ENCODE assay signal across 10 mouse cellular contexts in genomic region chr5:116083081-116083480, GRCm38 (mm10). TPM values are rescaled to one million over a fixed set of nuclear protein-coding genes. Genes with fewer than 3 reads are reported as not detected.
DNase-seq lines count a peak whose midpoint lies in the region; ATAC-seq and TF ChIP-seq lines count a peak whose summit lies in the region.
"Had no signal": no experiment of that assay in that cellular context is flagged by ENCODE, and none has a peak within 500 bp of the region (broad histone marks: within the 10 kb centered on the region; RNA-seq: fewer than 3 reads in every experiment).

Gene Tmem233, minus strand, starts transcription at chr5:116083244.

- H3K9me3 ChIP-seq in lung, embryonic 16.5 days (ENCODE audit: control insufficient read depth, low read length) = no peaks in the 10 kb centered on the region
- H3K9me3 ChIP-seq in limb, embryonic 10.5 days (replicated peaks) = no peaks in the 10 kb centered on the region

- no peak for ATAC-seq in lung, embryonic 16.5 days (ENCODE audit: low read depth)
- ATAC-seq: forebrain, embryonic 16.5 days had no signal

- H3K4me3 ChIP-seq in lung, embryonic 16.5 days (ENCODE audit: low read length) = no peak within 1 kb of the TSS; the same call in 1 of the 2 replicates
- H3K4me3 ChIP-seq in limb, embryonic 10.5 days = 0 out of 2 replicates have a peak within 1 kb of the TSS, but pooled peaks have one; percentile 1
- H3K4me3 ChIP-seq in left cerebral cortex, adult 2 months = no peak within 1 kb of the TSS

- intact Hi-C loops in left cerebral cortex, adult 2 months (cut with DNase I) = loop anchor here (10.0 kb wide), 1 partner anchor 62 kb away; no protein-coding TSS in a partner anchor

- WGBS in lung, embryonic 16.5 days = 10% methylated on average over 17 of the region's 17 CpGs
- 12% methylated on average over 17 of the region's 17 CpGs for WGBS in limb, embryonic 10.5 days

- no peak within 1 kb of the TSS for H3K9ac ChIP-seq in lung, embryonic 16.5 days (ENCODE audit: low read length)

- DNase-seq in heart, adult 11 months = peak; percentile 72
- no peak for DNase-seq in heart, adult 8-10 months (ENCODE audit: low spot score)
- DNase-seq in lung, postnatal 25 days (ENCODE audit: low spot score) = no peak
- DNase-seq in limb, embryonic 10.5 days (ENCODE audit: low spot score) = no peak
- no peak for DNase-seq in right cerebral cortex, postnatal 10 days (ENCODE audit: low spot score in 2 of 2)
- DNase-seq in left cerebral cortex, adult 2 months (ENCODE audit: extremely low spot score in 1 of 2, low spot score in 2 of 2) = no peak
- no peak for DNase-seq in cerebellum, adult 18-20 months

- H3K27ac ChIP-seq in lung, embryonic 16.5 days (ENCODE audit: low read length) = no peak within 1 kb of the TSS
- no peak within 1 kb of the TSS for H3K27ac ChIP-seq in limb, embryonic 10.5 days
- no peak within 1 kb of the TSS for H3K27ac ChIP-seq in left cerebral cortex, adult 2 months

- H3K36me3 ChIP-seq in lung, embryonic 16.5 days (ENCODE audit: control insufficient read depth, insufficient read depth, low read length) = no peaks in the 10 kb centered on the region
- H3K36me3 ChIP-seq in limb, embryonic 10.5 days = no peaks in the 10 kb centered on the region

- TF ChIP-seq CTCF in left cerebral cortex, adult 2 months (IDR thresholded peaks at IDR 0.05) = no peak

- no peaks in the 10 kb centered on the region for H3K4me1 ChIP-seq in lung, embryonic 16.5 days (replicated peaks; ENCODE audit: control insufficient read depth, insufficient read depth, low read length)
- peaks cover 9% of the 10 kb centered on the region; the same call in 1 of the 2 replicates for H3K4me1 ChIP-seq in limb, embryonic 10.5 days

- peaks cover 17% of the 10 kb centered on the region for H3K27me3 ChIP-seq in lung, embryonic 16.5 days (ENCODE audit: control insufficient read depth, insufficient read depth, low read depth, low read length)
- peaks cover 34% of the 10 kb centered on the region for H3K27me3 ChIP-seq in limb, embryonic 10.5 days (ENCODE audit: low read depth, poor library complexity, severe bottlenecking)

- H3K4me2 ChIP-seq in lung, embryonic 16.5 days (ENCODE audit: low read depth, low read length) = peak within 1 kb of the TSS; percentile 15; the same call in 1 of the 2 replicates
- H3K4me2 ChIP-seq: liver, embryonic 11.5 days had no signal

RNA-seq across cellular contexts. Expression of gene Tmem233, which starts in this region (rescaled TPM):
- under 1 TPM in 1 of 4 experiments, not detected in 3; 0.14 TPM for total RNA-seq in heart, adult 8-10 months (2022)
- 0.15 and 0.24 TPM in 2 replicates for polyA plus RNA-seq in lung, embryonic 16.5 days (2015; fragmentation: Nextera tagmentation; extraction: Ambion mirVana)
- polyA plus RNA-seq in limb, embryonic 10.5 days (2016; fragmentation: Nextera tagmentation; extraction: Ambion mirVana) = not detected in 2 replicates
- total RNA-seq in left cerebral cortex, adult 2 months (2021) = not detected
- polyA plus RNA-seq: forebrain, embryonic 16.5 days; liver, embryonic 11.5 days had no signal
